Mouse (Mus musculus): Measurements from ENCODE around the gene Plppr2. TPM values are rescaled to one million over a fixed set of nuclear protein-coding genes. Genes with fewer than 3 reads are reported as not detected.

Plppr2 gene
- 8.2 and 8.7 TPM in 2 replicates for polyA plus RNA-seq (2014; fragmentation: Nextera tagmentation; extraction: Ambion mirVana)

- ATAC-seq (replicated peaks; ENCODE audit: low FRiP score, low TSS enrichment, low read depth) (peak; percentile 96), DNase-seq (ENCODE audit: low spot score) (peak; percentile 95)
- Histone ChIP-seq H3K9me3 (ENCODE audit: control insufficient read depth, low read length) (no peaks in the 10 kb centered on the region), H3K9ac (ENCODE audit: low read length) (peak within 1 kb of the TSS; percentile 29), H3K36me3 (ENCODE audit: control insufficient read depth, insufficient read depth, low read length) (no peaks in the 10 kb centered on the region), H3K27me3 (replicated peaks; ENCODE audit: control insufficient read depth, insufficient read depth, low read length) (no peaks in the 10 kb centered on the region), H3K27ac (ENCODE audit: low read depth) (no peak within 1 kb of the TSS), H3K4me2 (ENCODE audit: low read length) (peak within 1 kb of the TSS; percentile 59), H3K4me1 (replicated peaks; ENCODE audit: control insufficient read depth, insufficient read depth, low read length) (peaks cover 10% of the 10 kb centered on the region; the same call in 1 of the 2 replicates), H3K4me3 (ENCODE audit: low read depth, low read length) (peak within 1 kb of the TSS; percentile 41)
- WGBS, result 2% methylated on average over 43 of the region's 43 CpGs
Observed at GRCm38 (mm10) chr9:21936692-21937570, at the start of gene Plppr2. Gene Plppr2, plus strand, starts transcription at chr9:21937033.

GRCm38 (mm10) chr9:21889229-21889628 is 47.6 kb upstream of the Plppr2 start:
- Histone ChIP-seq H3K27ac (ENCODE audit: low read depth) (no peak overlapping the region), H3K4me2 (ENCODE audit: low read length) (no peak overlapping the region), H3K4me1 (replicated peaks; ENCODE audit: control insufficient read depth, insufficient read depth, low read length) (no peaks in the 10 kb centered on the region), H3K36me3 (ENCODE audit: control insufficient read depth, insufficient read depth, low read length) (no peaks in the 10 kb centered on the region), H3K4me3 (ENCODE audit: low read depth, low read length) (no peak overlapping the region), H3K27me3 (replicated peaks; ENCODE audit: control insufficient read depth, insufficient read depth, low read length) (no peaks in the 10 kb centered on the region), H3K9ac (ENCODE audit: low read length) (no peak overlapping the region), H3K9me3 (ENCODE audit: control insufficient read depth, low read length) (no peaks in the 10 kb centered on the region)
- no peak for ATAC-seq (replicated peaks; ENCODE audit: low FRiP score, low TSS enrichment, low read depth)
- 59% methylated on average over 3 of the region's 3 CpGs for WGBS
- no peak for DNase-seq (ENCODE audit: low spot score)

- ATAC-seq (replicated peaks; ENCODE audit: low FRiP score, low TSS enrichment, low read depth), result peak; percentile 80
- DNase-seq (ENCODE audit: low spot score), result peak; percentile 81
- Histone ChIP-seq H3K9me3 (ENCODE audit: control insufficient read depth, low read length) (no peaks in the 10 kb centered on the region), H3K4me1 (replicated peaks; ENCODE audit: control insufficient read depth, insufficient read depth, low read length) (no peaks in the 10 kb centered on the region), H3K36me3 (ENCODE audit: control insufficient read depth, insufficient read depth, low read length) (no peaks in the 10 kb centered on the region), H3K4me3 (ENCODE audit: low read depth, low read length) (peak overlapping the region; percentile 50), H3K9ac (ENCODE audit: low read length) (no peak overlapping the region), H3K4me2 (ENCODE audit: low read length) (peak overlapping the region; percentile 63), H3K27ac (ENCODE audit: low read depth) (no peak overlapping the region), H3K27me3 (replicated peaks; ENCODE audit: control insufficient read depth, insufficient read depth, low read length) (no peaks in the 10 kb centered on the region)
- WGBS, result 16% methylated on average over 10 of the region's 10 CpGs
Observed at GRCm38 (mm10) chr9:21901223-21901820, 35.5 kb upstream of the Plppr2 start.

GRCm38 (mm10) chr9:21904031-21904430 is 32.8 kb upstream of the Plppr2 start:
- Histone ChIP-seq H3K4me1 (replicated peaks; ENCODE audit: control insufficient read depth, insufficient read depth, low read length) (no peaks in the 10 kb centered on the region), H3K4me2 (ENCODE audit: low read length) (no peak overlapping the region), H3K27me3 (replicated peaks; ENCODE audit: control insufficient read depth, insufficient read depth, low read length) (no peaks in the 10 kb centered on the region), H3K9me3 (ENCODE audit: control insufficient read depth, low read length) (no peaks in the 10 kb centered on the region), H3K27ac (ENCODE audit: low read depth) (no peak overlapping the region), H3K4me3 (ENCODE audit: low read depth, low read length) (no peak overlapping the region), H3K9ac (ENCODE audit: low read length) (no peak overlapping the region), H3K36me3 (ENCODE audit: control insufficient read depth, insufficient read depth, low read length) (no peaks in the 10 kb centered on the region)
- no peak for DNase-seq (ENCODE audit: low spot score)
- 88% methylated on average over 4 of the region's 4 CpGs for WGBS
- ATAC-seq (replicated peaks; ENCODE audit: low FRiP score, low TSS enrichment, low read depth), result no peak

GRCm38 (mm10) chr9:21908216-21908615 is 28.6 kb upstream of the Plppr2 start:
- H3K27me3 ChIP-seq (replicated peaks; ENCODE audit: control insufficient read depth, insufficient read depth, low read length), result no peaks in the 10 kb centered on the region
- no peak overlapping the region for H3K9ac ChIP-seq (ENCODE audit: low read length)
- no peak overlapping the region for H3K27ac ChIP-seq (ENCODE audit: low read depth)
- no peaks in the 10 kb centered on the region for H3K36me3 ChIP-seq (ENCODE audit: control insufficient read depth, insufficient read depth, low read length)
- H3K4me3 ChIP-seq (ENCODE audit: low read depth, low read length), result no peak overlapping the region
- no peaks in the 10 kb centered on the region for H3K9me3 ChIP-seq (ENCODE audit: control insufficient read depth, low read length)
- no peaks in the 10 kb centered on the region for H3K4me1 ChIP-seq (replicated peaks; ENCODE audit: control insufficient read depth, insufficient read depth, low read length)
- no peak for DNase-seq (ENCODE audit: low spot score)
- WGBS, result 78% methylated on average over 11 of the region's 11 CpGs
- H3K4me2 ChIP-seq (ENCODE audit: low read length), result no peak overlapping the region
- ATAC-seq (replicated peaks; ENCODE audit: low FRiP score, low TSS enrichment, low read depth), result no peak

GRCm38 (mm10) chr9:21909474-21910223 is 27.2 kb upstream of the Plppr2 start:
- Histone ChIP-seq H3K27ac (ENCODE audit: low read depth) (no peak overlapping the region), H3K27me3 (replicated peaks; ENCODE audit: control insufficient read depth, insufficient read depth, low read length) (no peaks in the 10 kb centered on the region), H3K4me3 (ENCODE audit: low read depth, low read length) (no peak overlapping the region), H3K4me2 (ENCODE audit: low read length) (no peak overlapping the region), H3K9ac (ENCODE audit: low read length) (no peak overlapping the region), H3K36me3 (ENCODE audit: control insufficient read depth, insufficient read depth, low read length) (no peaks in the 10 kb centered on the region), H3K4me1 (replicated peaks; ENCODE audit: control insufficient read depth, insufficient read depth, low read length) (no peaks in the 10 kb centered on the region), H3K9me3 (ENCODE audit: control insufficient read depth, low read length) (no peaks in the 10 kb centered on the region)
- DNase-seq (ENCODE audit: low spot score), result no peak
- no peak for ATAC-seq (replicated peaks; ENCODE audit: low FRiP score, low TSS enrichment, low read depth)
- 75% methylated on average over 10 of the region's 10 CpGs for WGBS

- H3K27ac ChIP-seq (ENCODE audit: low read depth), result no peak overlapping the region
- ATAC-seq (replicated peaks; ENCODE audit: low FRiP score, low TSS enrichment, low read depth) (no peak), DNase-seq (ENCODE audit: low spot score) (no peak)
Observed at GRCm38 (mm10) chr9:21916851-21917492, 19.9 kb upstream of the Plppr2 start.

GRCm38 (mm10) chr9:21917493-21918034 is 19.3 kb upstream of the Plppr2 start:
- no peak; the same call in none of the 2 replicates for ATAC-seq (replicated peaks; ENCODE audit: low FRiP score, low TSS enrichment, low read depth)

More at GRCm38 (mm10) chr9:21916851-21917492, 19.9 kb upstream of the Plppr2 start:
- peak overlapping the region; percentile 62 for H3K4me3 ChIP-seq (ENCODE audit: low read depth, low read length)
- no peak overlapping the region for H3K9ac ChIP-seq (ENCODE audit: low read length)
- H3K4me1 ChIP-seq (replicated peaks; ENCODE audit: control insufficient read depth, insufficient read depth, low read length), result no peaks in the 10 kb centered on the region; the same call in 1 of the 2 replicates
- H3K27me3 ChIP-seq (replicated peaks; ENCODE audit: control insufficient read depth, insufficient read depth, low read length), result 0 out of 2 replicates have a peak, but pooled peaks cover 9% of the 10 kb centered on the region
- WGBS, result 51% methylated on average over 3 of the region's 3 CpGs
- H3K36me3 ChIP-seq (ENCODE audit: control insufficient read depth, insufficient read depth, low read length), result no peaks in the 10 kb centered on the region
- H3K9me3 ChIP-seq (ENCODE audit: control insufficient read depth, low read length), result no peaks in the 10 kb centered on the region
- H3K4me2 ChIP-seq (ENCODE audit: low read length), result peak overlapping the region; percentile 99

More at GRCm38 (mm10) chr9:21917493-21918034, 19.3 kb upstream of the Plppr2 start:
- H3K9ac ChIP-seq (ENCODE audit: low read length), result peak overlapping the region; percentile 53
- H3K27ac ChIP-seq (ENCODE audit: low read depth), result no peak overlapping the region
- H3K4me3 ChIP-seq (ENCODE audit: low read depth, low read length), result peak overlapping the region; percentile 62
- no peaks in the 10 kb centered on the region for H3K9me3 ChIP-seq (ENCODE audit: control insufficient read depth, low read length)
- peak overlapping the region; percentile 99 for H3K4me2 ChIP-seq (ENCODE audit: low read length)
- DNase-seq (ENCODE audit: low spot score), result no peak
- no peaks in the 10 kb centered on the region; the same call in 1 of the 2 replicates for H3K4me1 ChIP-seq (replicated peaks; ENCODE audit: control insufficient read depth, insufficient read depth, low read length)
- H3K27me3 ChIP-seq (replicated peaks; ENCODE audit: control insufficient read depth, insufficient read depth, low read length), result 0 out of 2 replicates have a peak, but pooled peaks cover 9% of the 10 kb centered on the region
- H3K36me3 ChIP-seq (ENCODE audit: control insufficient read depth, insufficient read depth, low read length), result no peaks in the 10 kb centered on the region
- 2% methylated on average over 33 of the region's 35 CpGs for WGBS

Data from intestine, embryonic 14.5 days (tissue).